In the genomic region with DNA sequence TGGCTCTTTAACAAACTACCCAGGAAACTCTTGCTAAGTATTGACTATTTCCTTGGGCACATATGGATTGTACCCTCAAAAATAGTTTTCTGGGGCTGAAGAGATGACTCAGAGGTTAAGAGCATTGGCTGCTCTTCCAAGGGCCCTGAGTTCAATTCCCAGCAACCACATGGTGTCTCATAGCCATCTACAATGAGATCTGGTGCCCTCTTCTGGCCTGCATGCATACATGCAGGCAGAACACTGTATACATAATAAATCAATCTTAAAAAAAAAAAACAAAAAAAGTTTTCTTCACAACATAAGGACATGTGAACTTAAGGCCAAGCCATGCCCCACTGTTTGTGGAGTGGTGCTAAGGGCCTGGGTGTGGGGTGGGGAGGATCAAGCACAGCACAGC, we compare ENCODE assay signal across 1 mouse cellular context.
TF ChIP-seq lines count a peak whose summit lies in the region.

No protein-coding gene starts in this region.

TF ChIP-seq in CH12.LX, 34 proteins besides CTCF, POLR2A, EP300 and RAD21:
- TF ChIP-seq RCOR1 (conservative IDR thresholded peaks at IDR 0.05; ENCODE audit: low read depth, low read length) (no peak), ZMIZ1 (IDR thresholded peaks at IDR 0.05; ENCODE audit: low read depth, low read length) (no peak), NELFE (IDR thresholded peaks at IDR 0.05; ENCODE audit: low read depth, low read length) (no peak), CHD2 (IDR thresholded peaks at IDR 0.05; ENCODE audit: low read length) (no peak), USF1 (IDR thresholded peaks at IDR 0.05; ENCODE audit: low read depth, low read length) (no peak), CHD1 (IDR thresholded peaks at IDR 0.05; ENCODE audit: low read depth, low read length) (no peak), HCFC1 (IDR thresholded peaks at IDR 0.05; ENCODE audit: low read depth, low read length) (no peak), KAT2A (IDR thresholded peaks at IDR 0.05; ENCODE audit: insufficient replicate concordance, low read length) (no peak), MAZ (IDR thresholded peaks at IDR 0.05; ENCODE audit: low read depth, low read length) (no peak), E2F4 (IDR thresholded peaks at IDR 0.05; ENCODE audit: insufficient replicate concordance, low read depth, low read length) (no peak), ZNF384 (IDR thresholded peaks at IDR 0.05; ENCODE audit: low read depth, low read length) (peak; percentile 39; the same call in 1 of the 2 replicates), SIN3A (IDR thresholded peaks at IDR 0.05; ENCODE audit: low read length) (no peak), MEF2A (IDR thresholded peaks at IDR 0.05; ENCODE audit: borderline replicate concordance, low read depth, low read length) (no peak), UBTF (IDR thresholded peaks at IDR 0.05; ENCODE audit: low read depth, low read length) (no peak), MYC (IDR thresholded peaks at IDR 0.05; ENCODE audit: low read depth, low read length) (peak; percentile 53; the same call in 1 of the 2 replicates)
